Mouse (Mus musculus): ENCODE data around the gene Ipmk. TPM values are rescaled to one million over a fixed set of nuclear protein-coding genes. Genes with fewer than 3 reads are reported as not detected.

Ipmk gene
- total and polyA plus RNA-seq, 3 experiments = 14.7 to 27.1 (median 23.8) TPM

- Histone ChIP-seq H3K4me2 (ENCODE audit: insufficient read depth, low read depth, poor library complexity, severe bottlenecking) (no peak overlapping the region), H3K4me3 (replicated peaks in 1 of 3; ENCODE audit: low read depth in 2 of 3, low read length in 2 of 3, poor library complexity in 1 of 3) (no peak overlapping the region), H3K36me3 (replicated peaks in 1 of 2; ENCODE audit: control insufficient read depth in 1 of 2, insufficient read depth in 1 of 2, low read length in 1 of 2) (peaks cover 33 to 79% of the 10 kb centered on the region in 2 experiments), H3K27ac (ENCODE audit: insufficient read depth, low read depth) (no peak overlapping the region), H3K27me3 (replicated peaks) (no peaks in the 10 kb centered on the region), H3K9ac (ENCODE audit: insufficient read depth, low read depth) (no peak overlapping the region), H3K9me3 (replicated peaks; ENCODE audit: low read length) (no peaks in the 10 kb centered on the region), H3K4me1 (ENCODE audit: control insufficient read depth in 1 of 2, insufficient read depth in 2 of 2) (peaks cover 3 to 38% of the 10 kb centered on the region in 2 experiments; a peak in 3 of 4 replicates), H3K79me2 (replicated peaks; ENCODE audit: control insufficient read depth, extremely low read depth, insufficient read depth, poor library complexity, severe bottlenecking) (peaks cover 34% of the 10 kb centered on the region)
- no peak for DNase-seq (ENCODE audit: extremely low read depth)
- in situ Hi-C loops (cut with MboI; ENCODE audit: low pct_ligation_motif_present, low pct_unique_long_range_greater_than_20kb, low sequenced_read_pairs) = no loop called here
- dilution Hi-C loops (cut with MboI; ENCODE audit: extremely low pct_ligation_motif_present, extremely low pct_unique_long_range_greater_than_20kb, low sequenced_read_pairs) = no loop called here
- TF ChIP-seq MYC (IDR thresholded peaks at IDR 0.05; ENCODE audit: low read depth, low read length) (no peak), UBTF (IDR thresholded peaks at IDR 0.05; ENCODE audit: low read depth, low read length) (no peak), ZMIZ1 (IDR thresholded peaks at IDR 0.05; ENCODE audit: low read depth, low read length) (no peak), JUND (conservative IDR thresholded peaks at IDR 0.05; ENCODE audit: low read depth, low read length) (no peak), IRF4 (IDR thresholded peaks at IDR 0.05; ENCODE audit: low read depth, low read length) (no peak), CHD2 (IDR thresholded peaks at IDR 0.05; ENCODE audit: low read length) (no peak), MXI1 (IDR thresholded peaks at IDR 0.05; ENCODE audit: low read depth, low read length) (no peak), POLR2A (IDR thresholded peaks at IDR 0.05; ENCODE audit: low read depth, low read length) (no peak), SMC3 (IDR thresholded peaks at IDR 0.05; ENCODE audit: low read depth, low read length) (no peak), USF2 (conservative IDR thresholded peaks at IDR 0.05; ENCODE audit: low read depth, low read length) (no peak), NRF1 (IDR thresholded peaks at IDR 0.05; ENCODE audit: low read depth, low read length) (no peak), TCF12 (IDR thresholded peaks at IDR 0.05; ENCODE audit: low read depth, low read length) (no peak), GABPA (IDR thresholded peaks at IDR 0.05; ENCODE audit: insufficient replicate concordance, low read depth, low read length) (no peak), CTCF (conservative IDR thresholded peaks at IDR 0.05 in 1 of 2, IDR thresholded peaks at IDR 0.05 in 1 of 2; ENCODE audit: low read depth in 2 of 2, low read length in 2 of 2) (no peak)
Measured at GRCm38 (mm10) chr10:71337733-71338132, 9.8 kb upstream of the Ipmk start.

- no peak overlapping the region for H3K9ac ChIP-seq (ENCODE audit: insufficient read depth, low read depth)
- no peak overlapping the region for H3K4me2 ChIP-seq (ENCODE audit: insufficient read depth, low read depth, poor library complexity, severe bottlenecking)
- no peak overlapping the region for H3K27ac ChIP-seq (ENCODE audit: insufficient read depth, low read depth)
- in situ Hi-C loops (cut with MboI; ENCODE audit: low pct_ligation_motif_present, low pct_unique_long_range_greater_than_20kb, low sequenced_read_pairs) = no loop called here
- dilution Hi-C loops (cut with MboI; ENCODE audit: extremely low pct_ligation_motif_present, extremely low pct_unique_long_range_greater_than_20kb, low sequenced_read_pairs) = no loop called here
- no peak for DNase-seq (ENCODE audit: extremely low read depth)
- H3K4me3 ChIP-seq (replicated peaks in 1 of 3; ENCODE audit: low read depth in 2 of 3, low read length in 2 of 3, poor library complexity in 1 of 3) = no peak overlapping the region
- H3K4me1 ChIP-seq (ENCODE audit: control insufficient read depth in 1 of 2, insufficient read depth in 2 of 2) = peaks cover 3 to 43% of the 10 kb centered on the region in 2 experiments; a peak in 3 of 4 replicates
- H3K36me3 ChIP-seq (replicated peaks in 1 of 2; ENCODE audit: control insufficient read depth in 1 of 2, insufficient read depth in 1 of 2, low read length in 1 of 2) = peaks cover 27 to 73% of the 10 kb centered on the region in 2 experiments
- H3K27me3 ChIP-seq (replicated peaks) = no peaks in the 10 kb centered on the region
- peaks cover 38% of the 10 kb centered on the region for H3K79me2 ChIP-seq (replicated peaks; ENCODE audit: control insufficient read depth, extremely low read depth, insufficient read depth, poor library complexity, severe bottlenecking)
- no peaks in the 10 kb centered on the region for H3K9me3 ChIP-seq (replicated peaks; ENCODE audit: low read length)
- TF ChIP-seq USF1 (IDR thresholded peaks at IDR 0.05; ENCODE audit: low read depth, low read length) (no peak), UBTF (IDR thresholded peaks at IDR 0.05; ENCODE audit: low read depth, low read length) (no peak), CHD1 (IDR thresholded peaks at IDR 0.05; ENCODE audit: low read depth, low read length) (no peak), USF2 (conservative IDR thresholded peaks at IDR 0.05; ENCODE audit: low read depth, low read length) (no peak), MYC (IDR thresholded peaks at IDR 0.05; ENCODE audit: low read depth, low read length) (no peak), EP300 (IDR thresholded peaks at IDR 0.05; ENCODE audit: low read length) (no peak), RCOR1 (conservative IDR thresholded peaks at IDR 0.05; ENCODE audit: low read depth, low read length) (no peak), MAFK (IDR thresholded peaks at IDR 0.05; ENCODE audit: insufficient replicate concordance, low read length) (no peak), GABPA (IDR thresholded peaks at IDR 0.05; ENCODE audit: insufficient replicate concordance, low read depth, low read length) (no peak), IRF4 (IDR thresholded peaks at IDR 0.05; ENCODE audit: low read depth, low read length) (no peak), E2F4 (IDR thresholded peaks at IDR 0.05; ENCODE audit: insufficient replicate concordance, low read depth, low read length) (no peak), RAD21 (IDR thresholded peaks at IDR 0.05; ENCODE audit: low read depth, low read length) (no peak), NELFE (IDR thresholded peaks at IDR 0.05; ENCODE audit: low read depth, low read length) (no peak), TCF12 (IDR thresholded peaks at IDR 0.05; ENCODE audit: low read depth, low read length) (no peak), ETS1 (conservative IDR thresholded peaks at IDR 0.05; ENCODE audit: low read depth, low read length) (no peak), MAX (IDR thresholded peaks at IDR 0.05; ENCODE audit: low read length) (no peak), POLR2A (IDR thresholded peaks at IDR 0.05; ENCODE audit: low read depth, low read length) (no peak), ZNF384 (IDR thresholded peaks at IDR 0.05; ENCODE audit: low read depth, low read length) (no peak), ZMIZ1 (IDR thresholded peaks at IDR 0.05; ENCODE audit: low read depth, low read length) (no peak)
Measured at GRCm38 (mm10) chr10:71338156-71338905, 9.2 kb upstream of the Ipmk start.
